Mouse (Mus musculus): ENCODE data around the gene Tmem54.

Tmem54 gene

GRCm38 (mm10) chr4:129151276-129151811 is 46.0 kb downstream of the Tmem54 start:
- DNase-seq (ENCODE audit: low read depth) = no peak

GRCm38 (mm10) chr4:129157541-129157940 is 52.2 kb downstream of the Tmem54 start:
- no peak for DNase-seq (ENCODE audit: low read depth)

GRCm38 (mm10) chr4:129158549-129158948 is 53.2 kb downstream of the Tmem54 start:
- DNase-seq (ENCODE audit: low read depth) = no peak

- no peak for DNase-seq (ENCODE audit: low read depth)
These were observed 55.7 kb downstream of the Tmem54 start for GRCm38 (mm10) chr4:129161076-129161475.
